Mouse (Mus musculus) hindbrain, embryonic 16.5 days (tissue): ENCODE results near the gene Lipt2. TPM values are rescaled to one million over a fixed set of nuclear protein-coding genes. Genes with fewer than 3 reads are reported as not detected.

Experiments used
- ATAC-seq: fragments of 200-750 bp; cut with Nextera tagmentation; 2 replicates; pipeline ENCODE4 v1.8.0; 2017; ENCODE audit warnings: moderate TSS enrichment, moderate library complexity
- H3K27ac ChIP-seq: fragments of 300-500 bp; sonication (generic); 2 replicates; pipeline ENCODE4 v1.5.1; 2014; ENCODE audit warnings: low read depth, mild to moderate bottlenecking, control low read depth, low read length, moderate library complexity
- H3K27me3 ChIP-seq: fragments of 300-500 bp; sonication (generic); replicated peaks from 2 replicates; pipeline ENCODE4 v1.6.1; 2014; ENCODE audit warnings: low read length; ENCODE audit not compliant: control insufficient read depth, insufficient read depth
- H3K36me3 ChIP-seq: fragments of 300-500 bp; sonication (generic); 2 replicates; pipeline ENCODE4 v1.6.1; 2014; ENCODE audit warnings: mild to moderate bottlenecking, low read length, moderate library complexity, mixed read lengths; ENCODE audit not compliant: control insufficient read depth, insufficient read depth
- H3K4me1 ChIP-seq: fragments of 300-500 bp; sonication (generic); 2 replicates; pipeline ENCODE4 v1.6.1; 2014; ENCODE audit warnings: low read depth, low read length; ENCODE audit not compliant: control insufficient read depth, insufficient read depth
- H3K4me2 ChIP-seq: fragments of 300-500 bp; sonication (generic); 2 replicates; pipeline ENCODE4 v1.6.1; 2014; ENCODE audit warnings: mild to moderate bottlenecking, low read length, control low read depth, moderate library complexity
- H3K4me3 ChIP-seq: fragments of 300-500 bp; sonication (generic); 2 replicates; pipeline ENCODE4 v1.5.1; 2014; ENCODE audit warnings: mild to moderate bottlenecking, low read length, control low read depth, moderate library complexity
- H3K9ac ChIP-seq: fragments of 300-500 bp; sonication (generic); 2 replicates; pipeline ENCODE4 v1.6.1; 2014; ENCODE audit warnings: low read depth, mild to moderate bottlenecking, control low read depth, low read length, moderate library complexity
- H3K9me3 ChIP-seq: fragments of 300-500 bp; sonication (generic); 2 replicates; pipeline ENCODE4 v1.6.1; 2014; ENCODE audit warnings: mild to moderate bottlenecking, low read length, moderate library complexity; ENCODE audit not compliant: control insufficient read depth
- WGBS: fragments of 180-500 bp; shearing (Covaris S2); extraction: QIAGEN DNeasy Blood & Tissue Kit; methylation state at CpG from one replicate; pipeline ENCODE4 v1.1.7; 2014; 5-methylcytosine and 5-hydroxymethylcytosine counted together
- polyA plus RNA-seq: library from polyadenylated mRNA; unstranded; fragments of >200 nt; fragmentation: Nextera tagmentation; extraction: Ambion mirVana; gene quantifications from 2 replicates; pipeline ENCODE4 v1.2.1, GENCODE M21; 2015

Lipt2 gene
- polyA plus RNA-seq, 1 experiment from 2014 or later, result 19.5 TPM

DNA sequence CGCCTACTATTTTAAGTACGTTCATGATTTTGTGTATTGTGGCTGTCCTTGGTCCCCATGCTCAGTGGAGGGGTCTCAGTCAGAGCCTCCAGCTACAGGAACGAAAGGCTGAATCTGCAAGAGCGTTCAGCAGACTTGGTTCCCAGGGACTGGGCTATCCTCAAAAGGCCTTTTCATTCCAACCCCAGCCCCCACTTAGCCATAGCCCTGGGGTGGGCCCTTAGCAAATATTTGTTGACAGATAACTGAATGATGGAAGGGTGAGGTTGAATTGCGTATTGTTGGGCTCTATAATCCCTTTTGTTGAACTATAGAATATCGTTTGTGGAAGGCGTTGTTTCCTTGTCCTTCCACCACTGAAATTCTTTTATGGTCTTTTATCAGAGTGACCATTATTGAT lies 32.6 kb upstream of the Lipt2 start:
- no peak overlapping the region for H3K9ac ChIP-seq
- no peak for ATAC-seq
- H3K4me3 ChIP-seq, result no peak overlapping the region
- H3K4me1 ChIP-seq, result peaks cover 3% of the 10 kb centered on the region; the same call in 1 of the 2 replicates
- H3K4me2 ChIP-seq, result no peak overlapping the region
- no peaks in the 10 kb centered on the region for H3K27me3 ChIP-seq
- no peaks in the 10 kb centered on the region for H3K36me3 ChIP-seq
- no peaks in the 10 kb centered on the region for H3K9me3 ChIP-seq
- no peak overlapping the region for H3K27ac ChIP-seq
- WGBS, result 88% methylated on average over 7 of the region's 7 CpGs

DNA sequence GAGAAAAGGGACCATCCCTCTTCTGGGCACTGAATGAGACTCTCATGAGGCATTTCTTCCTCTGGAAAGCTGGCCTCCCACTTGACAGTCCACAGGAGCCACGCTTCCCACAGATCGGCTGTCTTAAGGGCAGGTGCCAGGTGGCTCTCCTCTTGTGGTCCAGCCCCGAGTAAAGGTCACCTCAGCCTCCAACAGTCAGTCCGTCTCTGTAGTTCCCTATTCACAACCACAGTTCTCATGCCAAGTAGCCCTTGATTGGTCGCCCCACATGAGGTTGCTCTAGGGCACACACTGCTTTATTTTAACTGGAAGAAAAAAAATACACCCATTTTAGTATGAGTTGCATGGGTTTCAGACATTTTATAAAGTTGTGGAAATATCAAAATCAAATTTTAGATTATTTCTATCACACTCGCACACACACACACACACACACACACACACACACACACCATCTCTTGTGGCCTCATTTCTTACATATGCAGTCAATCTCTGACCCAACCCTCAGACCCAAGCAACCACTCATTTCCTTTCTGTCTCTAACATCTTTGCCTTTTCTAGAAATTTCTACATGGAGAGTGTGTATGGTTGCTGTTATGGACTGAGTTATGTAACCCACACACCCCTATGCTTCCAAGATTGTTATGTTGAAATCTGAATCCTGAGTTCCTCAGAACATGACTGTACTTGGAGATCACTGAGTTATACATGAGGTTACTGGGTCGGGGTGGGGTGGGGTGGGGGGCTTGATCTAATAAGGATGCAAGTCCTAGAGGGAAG lies 30.6 kb upstream of the Lipt2 start:
- Histone ChIP-seq H3K4me2 (no peak overlapping the region), H3K9me3 (no peaks in the 10 kb centered on the region), H3K4me1 (no peaks in the 10 kb centered on the region), H3K27ac (no peak overlapping the region), H3K4me3 (no peak overlapping the region), H3K9ac (no peak overlapping the region), H3K27me3 (no peaks in the 10 kb centered on the region), H3K36me3 (no peaks in the 10 kb centered on the region)
- 90% methylated on average over 7 of the region's 7 CpGs for WGBS
- no peak for ATAC-seq

DNA sequence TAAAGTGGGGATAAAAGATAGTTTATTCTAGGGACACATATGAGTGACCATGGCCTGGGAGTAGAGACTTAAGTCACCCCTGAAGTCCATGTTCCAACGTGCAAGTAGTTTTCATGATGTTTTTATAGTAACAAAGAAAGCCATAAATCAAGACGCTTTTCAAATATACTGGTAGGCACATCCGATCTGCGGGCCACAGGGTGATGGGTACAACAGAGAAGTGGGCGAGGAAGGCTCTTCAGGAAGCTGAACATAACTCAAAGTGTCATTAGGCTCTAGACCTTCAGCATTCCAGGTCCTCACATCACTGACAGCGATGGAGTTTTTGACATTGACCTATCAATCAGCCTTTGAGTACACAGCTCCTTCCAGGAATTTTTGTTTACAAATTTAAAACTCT lies 28.5 kb upstream of the Lipt2 start:
- no peak overlapping the region for H3K4me3 ChIP-seq
- ATAC-seq, result no peak
- no peaks in the 10 kb centered on the region for H3K36me3 ChIP-seq
- no peak overlapping the region for H3K4me2 ChIP-seq
- H3K27ac ChIP-seq, result no peak overlapping the region
- 61% methylated on average over 6 of the region's 6 CpGs for WGBS
- H3K9ac ChIP-seq, result no peak overlapping the region
- H3K9me3 ChIP-seq, result no peaks in the 10 kb centered on the region
- no peaks in the 10 kb centered on the region for H3K27me3 ChIP-seq
- no peaks in the 10 kb centered on the region for H3K4me1 ChIP-seq

DNA sequence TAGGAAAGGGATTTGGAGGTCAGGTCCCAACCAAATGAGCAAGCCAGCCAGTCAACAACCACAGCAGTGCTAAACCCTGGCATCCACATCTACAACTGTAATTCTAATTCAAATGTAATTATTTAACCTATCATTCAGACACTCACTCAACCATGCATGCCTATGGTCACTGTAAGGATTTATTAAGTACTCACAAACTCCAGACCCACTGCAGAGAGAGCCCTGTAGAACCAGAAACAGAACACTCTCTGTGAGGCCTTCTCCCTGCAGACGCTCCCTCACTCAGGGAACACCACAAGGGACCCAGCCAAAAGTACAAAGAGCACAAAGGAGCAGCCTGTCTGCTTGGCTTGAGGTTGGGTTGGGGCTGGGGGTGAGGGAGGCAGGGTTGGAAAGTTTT lies 26.7 kb upstream of the Lipt2 start:
- no peak overlapping the region for H3K27ac ChIP-seq
- H3K4me3 ChIP-seq, result no peak overlapping the region
- H3K4me2 ChIP-seq, result no peak overlapping the region
- no peak overlapping the region for H3K9ac ChIP-seq
- no peaks in the 10 kb centered on the region for H3K9me3 ChIP-seq
- WGBS, result 50% methylated on average over 1 of the region's 1 CpGs
- ATAC-seq, result no peak
- H3K27me3 ChIP-seq, result no peaks in the 10 kb centered on the region
- no peaks in the 10 kb centered on the region for H3K36me3 ChIP-seq
- no peaks in the 10 kb centered on the region for H3K4me1 ChIP-seq

DNA sequence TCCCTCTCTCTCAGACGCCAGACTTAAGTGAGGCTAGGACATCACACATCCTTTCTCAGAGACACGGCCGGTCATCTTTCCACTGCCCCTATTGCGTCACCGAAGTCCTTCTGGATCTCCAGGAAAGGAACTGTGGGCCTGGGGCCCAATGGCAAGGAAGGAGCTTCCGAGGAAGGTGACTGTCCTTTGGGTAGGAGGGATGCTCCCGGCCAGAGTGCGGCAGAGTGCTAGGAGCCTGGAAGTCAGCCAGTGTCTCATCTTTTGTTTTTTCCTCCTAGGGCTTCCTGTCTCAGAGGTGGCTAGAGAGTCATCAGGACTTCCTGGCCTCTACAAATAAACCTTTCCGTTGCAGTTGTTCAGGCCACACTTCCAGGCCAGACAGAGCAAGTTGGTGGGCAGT lies 22.0 kb upstream of the Lipt2 start:
- H3K27ac ChIP-seq, result no peak overlapping the region
- 77% methylated on average over 9 of the region's 9 CpGs for WGBS
- H3K36me3 ChIP-seq, result no peaks in the 10 kb centered on the region
- no peak overlapping the region for H3K4me2 ChIP-seq
- no peaks in the 10 kb centered on the region for H3K9me3 ChIP-seq
- H3K4me1 ChIP-seq, result no peaks in the 10 kb centered on the region
- H3K9ac ChIP-seq, result no peak overlapping the region
- no peaks in the 10 kb centered on the region for H3K27me3 ChIP-seq
- no peak overlapping the region for H3K4me3 ChIP-seq
- no peak for ATAC-seq

DNA sequence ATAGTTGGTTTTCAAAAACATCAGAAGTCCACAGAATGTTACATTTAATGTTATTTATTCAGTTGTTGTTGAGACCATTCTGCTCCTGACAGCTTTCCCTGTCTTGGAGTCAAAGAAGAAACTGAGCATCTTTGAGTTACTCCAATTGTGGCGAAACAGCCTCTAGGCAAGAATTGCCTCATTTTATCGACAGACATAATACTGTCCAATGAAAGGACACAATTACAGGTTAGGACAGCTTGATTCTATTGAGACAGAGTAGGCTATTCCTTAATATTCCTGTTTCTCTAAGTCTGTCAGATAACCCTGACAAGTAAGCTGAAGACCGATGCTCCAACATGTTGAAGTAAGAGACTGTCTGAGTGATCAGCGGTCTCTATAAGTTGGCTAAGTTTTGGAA lies 21.0 kb upstream of the Lipt2 start:
- Histone ChIP-seq H3K27ac (no peak overlapping the region), H3K4me2 (no peak overlapping the region), H3K9ac (no peak overlapping the region), H3K36me3 (no peaks in the 10 kb centered on the region), H3K4me1 (no peaks in the 10 kb centered on the region), H3K9me3 (no peaks in the 10 kb centered on the region), H3K4me3 (no peak overlapping the region), H3K27me3 (no peaks in the 10 kb centered on the region)
- 94% methylated on average over 4 of the region's 4 CpGs for WGBS
- ATAC-seq, result no peak

DNA sequence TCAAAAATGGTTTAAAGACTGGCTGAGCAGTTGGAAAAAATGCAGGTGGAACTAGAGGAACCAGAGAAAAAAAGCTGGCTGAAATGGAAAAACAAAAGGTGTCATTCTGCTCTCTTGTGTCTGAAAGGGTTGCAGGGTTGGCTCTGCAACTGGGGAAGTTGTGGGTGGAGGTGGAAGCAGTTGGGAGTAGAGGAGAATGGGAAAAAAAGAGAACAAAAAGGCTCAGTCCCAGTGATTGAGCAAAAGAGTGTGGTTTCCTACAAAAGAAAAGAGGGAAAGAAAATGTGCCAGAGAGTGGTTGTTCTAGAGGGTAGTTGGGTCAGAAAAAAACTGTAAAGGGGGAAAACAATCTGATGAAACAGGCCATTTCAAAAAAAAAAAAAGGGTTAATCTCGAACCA lies 18.5 kb upstream of the Lipt2 start:
- no peak for ATAC-seq
- Histone ChIP-seq H3K36me3 (no peaks in the 10 kb centered on the region), H3K4me2 (no peak overlapping the region), H3K4me1 (no peaks in the 10 kb centered on the region), H3K4me3 (no peak overlapping the region), H3K9ac (no peak overlapping the region), H3K27me3 (no peaks in the 10 kb centered on the region), H3K27ac (no peak overlapping the region), H3K9me3 (no peaks in the 10 kb centered on the region)
- 62% methylated on average over 1 of the region's 1 CpGs for WGBS

DNA sequence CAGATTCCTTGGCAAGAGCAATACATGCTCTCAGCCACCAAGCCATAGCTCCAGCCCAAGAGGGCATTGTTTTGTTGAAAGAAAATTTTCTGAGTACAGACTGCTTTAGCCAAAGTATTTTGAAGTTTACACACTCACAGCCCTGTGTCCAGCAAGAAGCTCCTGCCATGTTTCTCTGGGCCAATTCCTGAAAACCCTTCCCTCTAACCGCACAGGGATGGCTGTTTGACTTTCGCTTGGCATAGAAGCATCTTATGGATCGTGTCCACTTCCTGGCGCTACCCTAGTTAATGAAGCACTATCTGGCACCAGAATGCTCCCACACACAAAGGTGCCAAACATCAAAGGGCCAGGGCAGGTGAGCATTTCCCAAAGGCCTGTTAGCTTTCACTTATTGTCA lies 10.5 kb upstream of the Lipt2 start:
- no peak overlapping the region for H3K9ac ChIP-seq
- no peak for ATAC-seq
- H3K27me3 ChIP-seq, result no peaks in the 10 kb centered on the region
- H3K4me2 ChIP-seq, result no peak overlapping the region
- no peaks in the 10 kb centered on the region for H3K36me3 ChIP-seq
- H3K27ac ChIP-seq, result no peak overlapping the region
- no peaks in the 10 kb centered on the region for H3K9me3 ChIP-seq
- H3K4me3 ChIP-seq, result no peak overlapping the region
- 93% methylated on average over 4 of the region's 4 CpGs for WGBS
- no peaks in the 10 kb centered on the region for H3K4me1 ChIP-seq

DNA sequence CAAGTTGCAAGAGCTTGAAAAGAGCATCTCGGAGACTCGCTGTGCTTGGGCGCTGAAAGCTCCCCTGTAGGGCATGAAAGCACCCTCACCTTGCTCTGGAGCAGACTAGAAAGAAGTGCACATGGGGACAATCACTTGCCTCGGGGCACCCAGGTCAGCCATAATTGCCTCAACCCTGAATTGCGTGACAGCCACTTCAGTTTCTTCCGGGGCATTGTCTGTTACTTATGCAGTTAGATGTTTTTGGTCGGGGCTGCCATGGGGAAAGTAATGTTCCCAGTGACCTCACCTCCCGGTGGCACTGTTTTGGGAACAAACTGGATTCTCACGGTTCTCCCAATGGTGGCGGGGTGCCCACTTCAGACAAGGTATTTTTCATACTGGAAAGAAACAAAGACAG lies 9.0 kb upstream of the Lipt2 start:
- WGBS, result 49% methylated on average over 10 of the region's 10 CpGs
- Histone ChIP-seq H3K9ac (no peak overlapping the region), H3K4me2 (no peak overlapping the region), H3K4me1 (no peaks in the 10 kb centered on the region), H3K4me3 (no peak overlapping the region), H3K36me3 (no peaks in the 10 kb centered on the region), H3K9me3 (no peaks in the 10 kb centered on the region), H3K27me3 (no peaks in the 10 kb centered on the region), H3K27ac (no peak overlapping the region)
- no peak for ATAC-seq

DNA sequence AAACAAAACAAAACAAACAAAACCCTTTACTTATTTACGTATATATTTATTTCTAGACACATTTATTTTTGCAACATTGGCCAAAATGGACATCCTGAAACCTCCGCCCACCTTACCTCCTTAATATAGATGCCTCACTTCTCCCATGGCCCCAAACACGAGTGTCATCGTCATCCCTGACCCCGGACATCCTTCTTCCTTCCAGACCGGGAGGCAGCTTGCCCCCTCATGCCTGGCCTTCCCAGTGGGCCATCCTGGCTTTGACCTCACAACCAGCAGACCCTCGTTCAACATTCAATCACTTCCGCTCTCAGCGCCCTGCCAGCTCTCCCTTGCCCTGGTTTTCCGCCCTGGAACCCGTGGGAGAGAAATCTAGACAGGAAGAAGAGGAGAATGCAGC lies 8.5 kb upstream of the Lipt2 start:
- Histone ChIP-seq H3K27me3 (no peaks in the 10 kb centered on the region), H3K4me2 (no peak overlapping the region), H3K36me3 (no peaks in the 10 kb centered on the region), H3K9ac (no peak overlapping the region), H3K9me3 (no peaks in the 10 kb centered on the region), H3K4me1 (no peaks in the 10 kb centered on the region), H3K4me3 (no peak overlapping the region), H3K27ac (no peak overlapping the region)
- 76% methylated on average over 11 of the region's 11 CpGs for WGBS
- ATAC-seq, result no peak
